Mouse (Mus musculus) brown adipose tissue, adult 24 weeks (tissue): ENCODE results near the gene Serac1. TPM values are rescaled to one million over a fixed set of nuclear protein-coding genes. Genes with fewer than 3 reads are reported as not detected.

Source experiments
- H3K27ac ChIP-seq: fragments of 200-500 bp; replicated peaks from 2 replicates; pipeline ENCODE4 v1.5.1; 2012; ENCODE audit warnings: low read depth, mild to moderate bottlenecking, low read length
- H3K4me1 ChIP-seq: fragments of 200-500 bp; 2 replicates; pipeline ENCODE4 v1.6.1; 2012; ENCODE audit warnings: low read length, mixed read lengths; ENCODE audit not compliant: control insufficient read depth, insufficient read depth, insufficient read length
- H3K4me3 ChIP-seq: fragments of 200-500 bp; 2 replicates; pipeline ENCODE4 v1.5.1; 2012; ENCODE audit warnings: low read depth, mild to moderate bottlenecking, low read length, moderate library complexity; ENCODE audit not compliant: insufficient read depth
- polyA plus RNA-seq: library from polyadenylated mRNA; stranded (reverse); fragments of >200 nt; gene quantifications from 2 replicates; pipeline ENCODE4 v1.2.4, GENCODE M21; 2012; ENCODE audit not compliant: missing spikeins, insufficient read depth, insufficient read length

Serac1 gene
- polyA plus RNA-seq, 1 experiment: 5.0 TPM

GRCm38 (mm10) chr17:6097884-6098283, 18.3 kb upstream of the Serac1 start:
- no peak overlapping the region for H3K4me3 ChIP-seq
- H3K27ac ChIP-seq: no peak overlapping the region
- no peaks in the 10 kb centered on the region for H3K4me1 ChIP-seq

- H3K4me1 ChIP-seq: no peaks in the 10 kb centered on the region
- no peak overlapping the region for H3K4me3 ChIP-seq
These were observed 16.0 kb upstream of the Serac1 start for GRCm38 (mm10) chr17:6095579-6095978.

GRCm38 (mm10) chr17:6091604-6092003, 12.1 kb upstream of the Serac1 start:
- Histone ChIP-seq H3K27ac (no peak overlapping the region), H3K4me1 (no peaks in the 10 kb centered on the region), H3K4me3 (no peak overlapping the region)

More at GRCm38 (mm10) chr17:6095579-6095978, 16.0 kb upstream of the Serac1 start:
- H3K27ac ChIP-seq: no peak overlapping the region

GRCm38 (mm10) chr17:6083323-6083890, 3.9 kb upstream of the Serac1 start:
- no peak overlapping the region for H3K4me3 ChIP-seq
- H3K4me1 ChIP-seq: 0 out of 2 replicates have a peak, but pooled peaks cover 2% of the 10 kb centered on the region
- H3K27ac ChIP-seq: no peak overlapping the region

DNA sequence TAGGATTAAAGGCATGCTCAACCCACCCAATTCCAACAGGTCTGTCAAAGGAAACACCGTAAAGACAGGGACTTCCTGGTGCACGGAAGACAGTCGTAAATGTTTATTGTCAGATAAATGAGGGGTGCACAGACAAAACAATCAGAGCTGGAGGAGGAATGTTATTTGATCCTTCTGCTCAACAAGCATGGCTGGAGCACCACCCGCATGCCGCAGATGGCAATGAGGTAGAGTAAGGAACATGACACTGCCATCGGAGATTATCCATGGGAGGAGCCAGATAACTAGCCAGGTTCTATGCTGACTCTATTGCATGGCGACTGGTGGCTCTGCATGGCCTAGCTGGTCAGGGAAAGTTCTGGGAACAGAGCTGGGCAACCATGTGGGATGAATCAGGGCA, 6.1 kb downstream of the Serac1 start:
- no peak overlapping the region for H3K4me3 ChIP-seq
- no peaks in the 10 kb centered on the region for H3K4me1 ChIP-seq
- no peak overlapping the region for H3K27ac ChIP-seq

GRCm38 (mm10) chr17:6069866-6070265, 9.7 kb downstream of the Serac1 start:
- no peaks in the 10 kb centered on the region for H3K4me1 ChIP-seq
- H3K27ac ChIP-seq: no peak overlapping the region
- no peak overlapping the region for H3K4me3 ChIP-seq

DNA sequence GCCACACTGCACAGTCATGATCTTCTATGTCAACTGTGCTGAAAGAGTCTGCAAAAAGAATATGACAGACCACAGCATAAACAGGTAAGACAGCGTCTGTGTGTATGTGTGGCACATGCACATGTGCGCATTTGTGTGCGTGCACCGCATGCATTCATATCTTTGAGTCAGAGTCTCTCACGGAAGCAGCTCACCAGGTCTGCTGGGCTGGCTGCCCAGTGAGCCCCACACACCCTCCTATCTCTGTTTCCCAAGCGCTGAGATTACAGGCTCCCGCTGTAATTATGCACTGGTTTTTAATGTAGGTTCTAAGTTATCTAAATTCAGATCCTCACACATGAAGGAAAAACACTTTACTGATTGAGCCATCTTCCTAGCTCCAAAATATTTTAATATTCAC, 11.9 kb downstream of the Serac1 start:
- no peak overlapping the region for H3K4me3 ChIP-seq
- no peaks in the 10 kb centered on the region for H3K4me1 ChIP-seq
- no peak overlapping the region for H3K27ac ChIP-seq

DNA sequence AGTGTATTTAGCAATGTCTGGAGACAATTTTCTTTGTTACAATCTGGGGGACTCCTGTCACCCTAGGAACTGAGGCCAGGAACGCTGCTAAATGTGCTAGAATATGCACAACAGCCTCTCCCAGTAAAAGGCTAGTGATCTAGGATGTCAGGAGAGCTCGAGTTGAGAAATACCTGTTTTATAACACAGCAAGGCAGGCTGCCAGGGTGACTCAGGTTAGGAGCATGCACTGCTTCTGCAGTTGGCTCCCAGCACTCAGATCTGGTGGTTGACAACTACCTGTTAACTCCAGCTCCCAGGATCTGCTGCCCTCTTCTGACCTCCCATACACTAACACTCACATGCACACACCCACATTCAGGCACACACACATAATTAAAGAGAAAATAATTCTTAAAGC, 13.5 kb downstream of the Serac1 start:
- Histone ChIP-seq H3K27ac (no peak overlapping the region), H3K4me3 (no peak overlapping the region), H3K4me1 (no peaks in the 10 kb centered on the region)

DNA sequence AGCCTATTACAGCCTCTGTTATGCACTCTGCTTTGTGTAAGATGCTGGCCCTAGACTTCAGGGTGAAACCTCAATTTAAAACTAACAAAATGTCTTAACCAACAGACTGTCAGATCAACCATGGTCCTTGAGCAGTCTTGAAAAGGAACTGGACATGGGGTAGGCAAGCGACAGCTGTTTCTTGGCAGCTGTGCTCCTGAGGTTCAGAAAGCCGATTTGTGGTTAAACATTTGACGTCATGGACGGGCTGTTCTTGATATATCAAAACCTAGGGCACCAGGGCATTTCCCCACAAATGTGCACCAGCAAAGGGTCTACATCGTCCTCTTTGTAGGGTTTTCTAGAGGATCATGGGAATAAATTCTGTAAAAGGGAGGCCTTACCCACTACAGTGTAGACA, 16.0 kb downstream of the Serac1 start:
- no peak overlapping the region for H3K27ac ChIP-seq

GRCm38 (mm10) chr17:6062793-6063192, 16.7 kb downstream of the Serac1 start:
- H3K4me1 ChIP-seq: no peaks in the 10 kb centered on the region
- H3K4me3 ChIP-seq: no peak overlapping the region
- no peak overlapping the region for H3K27ac ChIP-seq

More for the DNA sequence above, 16.0 kb downstream of the Serac1 start:
- Histone ChIP-seq H3K4me1 (no peaks in the 10 kb centered on the region), H3K4me3 (no peak overlapping the region)

DNA sequence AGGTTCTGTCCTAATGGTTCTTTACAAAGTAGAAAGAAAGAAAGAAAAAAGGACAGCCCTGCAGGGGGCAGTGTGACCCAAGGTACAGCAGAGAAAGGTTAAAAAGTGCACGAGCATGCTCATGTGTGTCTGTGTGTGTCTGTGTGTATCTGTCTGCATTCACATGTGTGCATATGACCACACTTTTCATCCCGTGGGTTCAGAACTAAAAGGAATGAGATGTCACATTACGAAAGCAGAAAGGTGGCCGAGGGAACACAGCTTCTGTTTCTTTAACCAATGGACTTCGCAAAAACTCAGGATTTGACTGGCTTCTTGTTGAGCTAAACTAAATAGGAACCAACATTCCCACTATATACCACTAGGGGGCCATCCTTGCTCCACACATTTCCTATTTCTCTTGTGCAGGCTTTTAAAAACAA, 24.6 kb downstream of the Serac1 start:
- Histone ChIP-seq H3K4me1 (no peaks in the 10 kb centered on the region), H3K27ac (no peak overlapping the region), H3K4me3 (no peak overlapping the region)

- no peak overlapping the region for H3K27ac ChIP-seq
- H3K4me3 ChIP-seq: no peak overlapping the region
- no peaks in the 10 kb centered on the region for H3K4me1 ChIP-seq
These were observed 26.7 kb downstream of the Serac1 start for GRCm38 (mm10) chr17:6052801-6053200.

DNA sequence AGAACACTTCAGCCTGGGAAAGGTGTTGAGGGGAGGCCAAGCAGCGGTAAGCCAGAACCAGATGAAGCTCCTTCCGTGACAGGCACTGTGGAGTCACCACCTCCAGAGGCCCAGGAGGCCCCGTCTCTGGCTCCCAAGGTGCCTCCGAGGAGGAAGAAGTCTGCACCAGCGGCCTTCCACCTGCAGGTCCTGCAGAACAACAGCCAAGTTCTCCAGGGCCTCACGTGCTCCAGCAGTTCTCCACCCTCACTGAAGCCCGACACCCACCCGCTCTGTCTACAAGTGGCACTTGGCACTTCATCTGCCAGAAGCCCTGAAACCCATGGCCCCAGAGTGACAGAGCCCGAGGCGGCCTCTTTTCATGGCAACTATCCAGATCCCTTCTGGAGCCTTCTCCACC, 42.0 kb downstream of the Serac1 start:
- no peak overlapping the region for H3K4me3 ChIP-seq
- H3K4me1 ChIP-seq: no peaks in the 10 kb centered on the region
- H3K27ac ChIP-seq: no peak overlapping the region

DNA sequence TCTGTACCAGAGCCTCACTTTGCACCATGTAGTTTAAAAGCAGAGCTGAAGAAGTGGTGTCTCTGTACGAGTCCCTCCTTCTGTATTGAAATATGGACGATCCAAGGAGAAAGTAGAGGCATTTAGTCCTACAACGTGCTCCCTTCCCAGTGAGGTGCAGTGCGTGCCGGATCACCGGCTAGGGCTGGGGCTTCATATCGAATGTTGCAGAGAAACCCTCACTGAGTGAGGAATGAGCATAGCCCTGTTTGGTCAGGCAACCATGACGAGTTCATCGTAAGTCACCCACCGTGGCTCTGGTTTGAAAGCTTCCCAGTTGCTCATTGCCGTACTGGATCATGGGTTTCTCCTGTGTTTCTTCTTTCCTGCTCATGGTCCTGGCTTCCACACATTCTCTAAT, 42.7 kb downstream of the Serac1 start:
- no peaks in the 10 kb centered on the region for H3K4me1 ChIP-seq
- H3K4me3 ChIP-seq: no peak overlapping the region
- no peak overlapping the region for H3K27ac ChIP-seq

GRCm38 (mm10) chr17:6036458-6036857, 43.1 kb downstream of the Serac1 start:
- Histone ChIP-seq H3K4me1 (no peaks in the 10 kb centered on the region), H3K27ac (no peak overlapping the region)

DNA sequence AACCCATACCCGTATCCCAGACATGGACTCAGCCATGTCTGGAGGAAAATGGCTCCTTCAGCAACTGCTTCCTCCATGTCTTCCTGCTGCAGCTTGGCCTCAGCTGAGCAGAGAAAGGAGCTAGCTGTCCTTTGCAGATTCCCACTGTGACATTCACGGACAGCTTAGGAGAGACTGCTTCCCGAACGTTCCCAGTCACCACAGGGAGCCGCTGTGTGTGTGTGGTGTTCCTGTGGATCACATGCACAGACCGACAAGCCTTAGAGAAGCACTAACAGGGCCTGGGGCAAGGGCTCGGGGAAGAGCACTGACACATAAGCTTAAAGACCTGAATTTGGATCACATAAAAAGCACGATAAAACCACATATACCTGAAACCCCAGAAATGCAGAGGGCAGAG, 43.9 kb downstream of the Serac1 start:
- no peak overlapping the region for H3K4me3 ChIP-seq
- no peak overlapping the region for H3K27ac ChIP-seq
- no peaks in the 10 kb centered on the region for H3K4me1 ChIP-seq

More at GRCm38 (mm10) chr17:6036458-6036857, 43.1 kb downstream of the Serac1 start:
- no peak overlapping the region for H3K4me3 ChIP-seq
